Mouse (Mus musculus): ENCODE measurements around the gene Mllt3.

The Mllt3 gene

DNA sequence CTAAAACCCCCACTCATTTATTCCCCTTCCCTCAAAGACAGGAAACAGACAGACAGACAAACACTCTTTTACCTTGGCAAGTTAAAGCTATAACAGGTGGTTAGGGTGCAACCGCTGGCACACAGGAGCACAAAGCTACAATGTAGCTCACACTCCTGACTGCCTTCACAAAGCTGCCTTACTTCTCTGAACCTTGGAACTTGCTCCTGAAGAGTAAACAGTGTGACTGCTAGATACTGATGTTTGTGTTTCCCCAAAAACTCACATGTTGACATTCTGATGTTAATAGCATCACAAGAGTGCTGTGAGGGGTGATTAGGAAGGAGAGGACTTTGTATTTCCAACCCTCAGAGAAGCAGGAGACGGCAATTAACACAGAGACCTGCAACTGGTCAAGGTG lies 151.6 kb downstream of the Mllt3 start:
- no peak for DNase-seq (ENCODE audit: low read depth, low spot score)

DNA sequence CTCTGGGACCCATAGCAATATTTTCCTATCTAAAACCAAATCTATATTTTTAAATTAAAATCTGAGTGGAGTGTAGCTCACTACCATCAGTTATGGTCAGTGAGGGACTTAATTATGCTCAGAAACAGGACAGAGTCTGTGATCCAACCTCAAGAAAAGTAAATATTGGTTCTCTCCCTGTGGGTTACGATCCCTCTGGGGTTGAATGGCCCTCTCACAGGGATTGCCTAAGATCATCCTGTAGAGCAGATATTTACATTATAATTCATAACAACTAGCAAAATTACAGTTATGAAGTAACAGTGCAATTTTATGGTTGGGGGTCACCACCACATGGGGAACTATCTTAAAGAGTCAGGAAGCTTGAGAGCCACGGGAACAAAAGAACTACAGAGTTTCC lies 152.9 kb downstream of the Mllt3 start:
- DNase-seq (ENCODE audit: low read depth, low spot score) = no peak

DNA sequence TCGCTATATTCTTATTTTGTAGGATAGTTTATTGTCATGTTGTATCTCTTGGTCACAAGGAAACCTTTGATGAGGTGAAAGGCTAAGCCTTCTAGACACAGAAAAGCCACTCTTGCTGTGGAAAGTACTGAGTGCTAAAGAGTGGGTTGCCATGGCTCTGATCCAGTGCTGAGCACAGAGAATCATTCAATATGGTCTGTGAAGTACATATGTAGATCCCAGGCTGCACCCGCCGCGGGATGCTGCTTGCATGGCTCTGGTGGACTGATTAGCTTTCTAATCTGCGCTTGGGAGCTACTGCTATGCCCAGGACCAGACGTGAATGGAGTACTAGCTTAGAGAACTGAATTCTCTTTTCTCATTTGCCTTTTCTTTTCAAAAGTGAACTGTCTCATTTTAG lies 154.5 kb downstream of the Mllt3 start:
- DNase-seq (ENCODE audit: low read depth, low spot score) = no peak

DNA sequence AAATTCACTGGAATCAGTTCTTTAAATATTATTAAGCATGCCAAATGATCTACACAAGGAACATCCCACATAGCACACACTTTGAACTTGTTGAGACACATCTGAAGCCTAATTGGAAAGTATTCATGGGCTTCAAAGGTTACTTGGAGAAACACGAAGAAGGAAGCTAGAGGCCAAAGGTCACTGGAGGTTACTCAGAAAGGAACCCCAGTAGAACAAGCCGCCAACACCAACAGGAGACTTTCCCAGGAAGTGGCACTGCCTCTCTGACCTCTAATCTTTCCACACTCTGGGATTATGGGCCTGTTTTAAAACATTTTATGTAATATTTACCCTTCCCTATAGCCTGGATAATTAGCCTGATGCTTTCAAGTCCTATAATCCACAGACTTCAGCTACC lies 162.6 kb downstream of the Mllt3 start:
- DNase-seq (ENCODE audit: low read depth, low spot score) = no peak

DNA sequence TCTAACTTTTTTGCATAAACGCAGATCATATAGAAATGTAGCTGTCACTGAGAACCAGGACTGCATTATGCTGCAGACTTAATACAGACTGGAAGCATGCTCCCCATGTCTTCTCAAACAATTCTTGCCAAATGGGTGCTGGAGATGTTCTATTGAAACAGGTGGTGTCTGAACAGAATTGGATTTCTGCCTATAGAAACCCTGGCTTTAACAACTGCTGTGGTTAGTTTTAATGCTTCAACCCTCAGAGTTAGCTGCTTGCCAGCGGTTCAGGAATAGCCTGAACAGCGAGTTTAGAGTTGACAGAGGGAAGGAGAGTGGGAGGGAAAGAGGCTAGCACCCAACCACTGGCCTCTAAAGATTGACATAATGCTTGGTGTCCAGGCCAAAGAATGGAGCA lies 166.6 kb downstream of the Mllt3 start:
- no peak for DNase-seq (ENCODE audit: low read depth, low spot score)

DNA sequence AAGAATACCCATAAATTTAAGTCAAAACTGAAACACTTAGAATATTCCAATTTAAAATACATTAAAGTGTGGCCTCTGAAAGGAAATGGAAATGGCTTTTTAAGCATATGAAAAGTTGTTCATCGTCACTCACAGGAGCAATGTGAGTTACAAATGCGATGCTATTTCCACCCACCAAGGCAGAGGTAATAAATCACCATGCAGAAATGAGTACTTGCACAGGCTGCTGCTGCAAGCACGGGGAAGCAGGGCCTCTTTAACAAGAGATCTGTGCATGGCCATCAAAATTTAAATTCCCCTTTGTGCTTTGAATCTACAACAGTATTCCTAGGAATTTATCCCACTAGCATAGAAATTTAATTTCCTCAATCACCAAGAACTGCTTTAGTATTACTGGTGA lies 167.3 kb downstream of the Mllt3 start:
- no peak for DNase-seq (ENCODE audit: low read depth, low spot score)

DNA sequence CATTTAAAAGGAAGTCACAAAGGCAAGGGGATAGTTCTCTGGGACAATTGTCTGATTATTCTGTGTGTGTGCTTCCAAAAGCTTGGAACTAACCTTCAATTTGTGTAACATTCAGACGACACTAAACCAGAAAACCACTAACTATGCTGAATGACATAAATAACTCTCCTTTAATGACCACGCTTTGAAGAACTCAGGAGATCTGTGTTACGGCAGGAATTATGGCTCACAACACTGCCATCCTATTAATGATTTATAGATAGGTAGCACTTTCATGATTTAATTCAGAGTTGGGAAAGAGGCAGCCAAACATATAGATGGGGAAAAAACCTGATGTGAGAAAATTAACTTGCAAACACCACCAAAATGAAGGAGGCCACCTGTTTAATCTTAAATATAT lies 168.1 kb downstream of the Mllt3 start:
- no peak for DNase-seq (ENCODE audit: low read depth, low spot score)

DNA sequence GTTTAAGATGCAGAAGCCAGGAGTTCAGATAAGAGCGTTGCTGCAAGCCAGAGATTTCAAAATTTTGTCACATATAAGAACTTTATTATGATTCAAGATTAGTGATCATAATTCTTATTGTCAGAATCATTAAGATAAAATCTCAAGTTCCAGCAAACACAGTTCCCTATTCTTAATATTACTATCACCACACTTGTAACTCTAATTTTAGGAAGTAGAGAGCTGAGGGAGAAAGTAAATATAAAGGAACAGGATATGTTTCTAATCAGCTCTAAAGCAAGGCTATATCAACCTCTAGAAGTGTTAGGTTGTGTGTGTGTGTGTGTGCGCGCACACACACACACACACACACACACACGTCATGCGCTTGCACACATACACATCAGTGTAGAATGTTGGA lies 170.0 kb downstream of the Mllt3 start:
- DNase-seq (ENCODE audit: low read depth, low spot score) = no peak

DNA sequence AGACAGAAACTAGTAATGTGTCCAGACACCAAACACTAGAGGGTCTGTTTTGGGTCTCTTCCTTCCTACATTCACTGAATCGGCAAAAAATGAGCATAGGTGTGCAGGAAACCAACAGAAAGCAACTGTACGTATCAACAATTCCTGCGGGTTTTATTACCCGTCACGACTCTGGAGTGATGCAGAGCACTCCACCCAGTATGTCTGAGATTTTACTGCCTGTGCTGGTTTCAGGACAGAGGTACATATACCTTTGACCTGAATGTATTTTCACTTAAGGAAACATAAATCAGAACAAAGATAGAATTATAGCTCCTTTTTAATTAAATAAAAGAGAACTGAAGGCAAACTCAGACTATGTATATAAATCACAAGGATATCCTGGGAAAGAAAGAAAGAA lies 172.4 kb downstream of the Mllt3 start:
- no peak for DNase-seq (ENCODE audit: low read depth, low spot score)

DNA sequence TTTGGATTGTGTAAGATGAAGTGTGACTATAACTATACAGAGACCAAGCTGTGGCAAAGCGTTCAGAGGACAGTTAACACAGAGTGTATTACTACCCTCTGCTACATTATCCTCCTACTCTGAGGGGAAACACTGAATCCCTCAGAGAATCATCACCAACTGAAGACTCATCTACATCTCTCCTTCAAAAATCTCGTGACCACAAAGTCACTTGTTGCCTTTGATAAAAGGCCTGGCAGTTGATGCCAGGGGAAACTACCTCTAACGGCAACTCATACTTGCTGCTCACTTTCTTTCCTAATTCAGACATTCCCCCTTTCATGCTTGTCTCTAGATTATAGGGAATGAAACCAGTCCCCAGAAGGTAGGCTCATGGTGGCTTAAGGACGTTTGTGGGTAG lies 174.0 kb downstream of the Mllt3 start:
- no peak for DNase-seq (ENCODE audit: low read depth, low spot score)

DNA sequence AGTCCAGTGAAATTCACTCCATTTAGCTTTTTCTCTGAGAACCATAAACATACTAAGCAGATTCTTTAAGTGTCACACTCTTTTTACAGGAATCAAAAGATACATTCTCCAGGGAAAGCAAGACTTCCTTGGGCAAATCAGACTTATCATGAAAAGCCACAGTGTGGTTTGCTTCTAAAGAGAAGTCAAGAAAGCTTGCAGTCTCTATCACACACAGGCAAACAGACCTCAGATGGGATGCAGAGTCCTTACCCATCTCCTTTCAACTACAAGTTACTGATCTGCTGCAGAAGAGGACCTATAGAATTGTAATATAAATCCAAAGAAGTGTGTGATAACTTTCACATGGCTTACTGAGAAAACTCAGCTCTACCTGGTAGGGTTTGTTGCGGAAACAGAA lies 175.2 kb downstream of the Mllt3 start:
- no peak for DNase-seq (ENCODE audit: low read depth, low spot score)

DNA sequence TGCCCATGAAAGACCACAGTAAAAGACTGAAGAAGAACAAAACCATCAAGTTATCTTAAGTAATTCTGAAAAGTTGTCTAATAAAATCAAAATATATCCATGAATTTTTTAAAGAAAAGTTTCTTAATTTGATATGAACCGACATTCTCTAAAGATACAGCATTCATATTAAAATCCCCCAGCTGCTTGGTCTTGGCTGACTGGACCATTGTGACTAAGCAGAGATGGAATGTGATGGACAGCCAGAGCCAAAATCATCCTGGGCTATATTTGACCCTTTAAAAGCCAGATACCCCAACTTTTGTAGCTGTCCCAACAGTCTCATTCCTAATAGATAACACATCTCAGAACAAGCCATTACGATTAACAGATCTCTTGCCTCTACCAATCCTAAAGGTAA lies 180.7 kb downstream of the Mllt3 start:
- DNase-seq (ENCODE audit: low read depth, low spot score) = no peak

DNA sequence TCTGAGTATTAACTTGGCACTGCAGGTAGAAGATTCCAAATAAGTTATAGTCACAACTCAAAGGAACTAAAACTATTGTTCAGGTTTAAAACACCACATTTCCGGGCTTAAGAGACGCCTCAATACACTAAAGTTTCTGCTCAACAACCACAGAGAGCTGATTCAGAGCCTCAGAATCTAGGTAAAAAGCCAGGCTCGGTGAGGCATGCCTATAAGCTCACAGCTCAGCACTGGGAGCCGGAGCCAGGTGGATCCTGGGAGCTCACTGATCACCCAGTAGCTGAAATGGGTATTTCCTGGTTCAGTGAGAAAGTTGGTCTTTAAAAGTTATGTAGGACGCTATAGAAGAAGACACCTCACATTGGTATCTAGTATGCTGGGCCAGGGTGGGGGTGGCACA lies 183.1 kb downstream of the Mllt3 start:
- no peak for DNase-seq (ENCODE audit: low read depth, low spot score)

DNA sequence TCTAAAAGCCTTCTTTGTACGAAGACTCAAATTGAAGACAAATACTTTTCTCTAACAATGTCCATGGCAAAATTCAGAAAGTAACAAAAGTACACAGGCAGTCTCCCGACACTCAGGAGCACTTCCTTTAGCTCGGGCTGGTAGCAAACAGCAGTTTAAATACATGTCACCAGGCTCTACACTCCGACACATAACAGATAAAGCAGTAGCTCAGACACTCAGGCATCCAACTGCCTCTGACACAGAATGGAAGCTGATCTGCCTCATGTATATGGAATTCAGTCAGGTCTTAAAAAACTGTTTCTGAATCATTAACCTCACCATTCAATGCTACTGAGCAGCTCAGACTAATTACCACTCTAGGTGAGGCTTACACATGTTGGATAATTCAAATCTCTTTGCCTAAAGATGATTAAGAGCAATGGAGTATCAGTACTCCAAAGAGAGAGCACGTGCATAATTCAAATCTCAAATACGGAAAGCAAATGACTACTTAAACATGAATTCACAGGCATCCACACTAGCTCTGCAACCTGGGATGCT lies 188.4 kb downstream of the Mllt3 start:
- DNase-seq (ENCODE audit: low read depth, low spot score) = no peak

DNA sequence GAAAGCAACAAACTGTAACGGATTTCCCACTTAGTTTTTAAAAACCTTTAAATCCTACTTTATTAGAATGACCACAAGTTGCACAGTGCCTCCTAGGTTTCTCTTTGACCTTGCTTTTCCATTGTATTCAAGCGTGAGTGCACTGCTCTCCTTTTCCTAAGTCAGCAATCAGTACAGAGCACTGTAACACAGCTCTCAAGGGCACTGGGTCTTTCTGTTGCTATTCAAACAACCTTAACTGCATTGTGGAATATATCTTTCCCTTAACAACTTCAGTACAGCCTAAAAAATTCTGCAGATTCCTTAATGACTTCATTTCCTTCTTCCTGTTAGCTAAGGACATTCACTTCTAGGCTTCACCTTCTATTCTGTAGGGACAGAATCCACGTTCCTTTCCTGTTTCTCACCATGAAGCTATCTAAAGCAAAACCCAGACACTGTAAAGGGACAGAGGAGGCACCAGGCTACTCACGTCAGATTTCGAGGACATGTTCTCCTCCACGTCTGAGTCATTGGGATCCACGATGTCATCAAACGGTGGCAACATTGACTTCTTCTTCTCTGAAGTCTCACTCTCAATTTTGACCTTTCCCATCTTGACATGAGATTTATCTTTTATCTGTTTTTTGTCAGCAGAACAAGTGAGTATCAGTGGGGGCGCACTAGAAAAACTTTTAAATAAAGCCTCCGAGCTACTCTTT lies 192.8 kb downstream of the Mllt3 start:
- DNase-seq (ENCODE audit: low read depth, low spot score) = no peak

DNA sequence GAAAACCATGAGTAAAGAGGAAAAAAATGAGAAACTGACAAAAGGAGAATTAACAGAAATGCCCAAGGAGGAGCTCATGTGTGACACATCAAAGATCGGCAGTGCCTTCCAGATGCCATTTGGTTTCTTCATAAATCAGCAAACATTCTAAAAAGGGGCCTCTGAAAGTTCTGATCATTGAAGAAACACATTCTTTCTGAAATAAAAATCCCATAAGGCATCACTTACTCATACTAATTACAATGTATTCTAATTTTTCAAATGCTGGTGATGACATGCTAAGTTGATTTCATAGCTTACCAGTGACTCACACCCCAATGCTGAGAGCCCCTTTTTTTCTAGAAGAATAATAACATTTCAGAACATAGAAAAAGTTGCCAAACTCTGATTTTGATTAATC lies 194.4 kb downstream of the Mllt3 start:
- DNase-seq (ENCODE audit: low read depth, low spot score) = no peak

DNA sequence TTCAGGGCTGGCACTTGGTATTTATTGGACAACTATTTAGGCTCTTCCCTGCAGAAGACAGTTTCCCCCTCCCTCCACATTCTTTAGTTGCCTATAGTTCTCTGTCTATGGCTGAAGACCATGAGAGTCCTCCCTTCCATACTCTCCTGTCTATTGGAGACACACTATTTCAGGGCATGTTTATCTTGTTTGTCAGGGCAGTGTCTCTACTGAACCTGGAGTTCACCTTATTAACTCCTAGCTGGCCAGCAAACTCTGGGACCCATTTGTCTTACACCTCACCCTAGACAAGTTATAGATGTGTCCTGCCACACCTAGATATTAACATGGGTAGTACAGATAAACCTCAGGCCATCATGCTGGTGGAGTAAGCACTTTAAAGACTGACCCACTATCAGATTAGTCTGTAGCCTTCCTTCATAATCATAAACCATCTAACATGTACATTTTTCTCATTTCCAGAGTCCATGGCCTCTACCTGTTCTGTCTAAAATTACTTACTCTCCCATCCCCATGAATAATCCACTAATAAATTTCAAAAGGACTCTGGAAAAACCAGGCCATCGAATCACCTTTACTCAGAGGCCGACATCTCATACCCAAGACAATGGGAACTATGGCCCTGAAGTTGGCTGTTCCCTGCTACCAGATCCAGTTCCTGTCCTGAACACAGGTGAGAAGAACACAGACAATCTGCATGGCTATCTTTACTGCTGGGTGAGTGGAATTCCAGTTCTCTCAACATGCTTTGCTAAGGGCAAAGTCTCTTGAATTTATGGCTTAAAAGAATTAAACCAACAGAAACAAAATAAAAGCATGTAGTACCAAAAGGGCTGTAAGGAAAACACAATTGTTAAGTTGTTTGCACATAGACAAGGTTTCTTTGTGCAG lies 195.4 kb downstream of the Mllt3 start:
- DNase-seq (ENCODE audit: low read depth, low spot score) = no peak

DNA sequence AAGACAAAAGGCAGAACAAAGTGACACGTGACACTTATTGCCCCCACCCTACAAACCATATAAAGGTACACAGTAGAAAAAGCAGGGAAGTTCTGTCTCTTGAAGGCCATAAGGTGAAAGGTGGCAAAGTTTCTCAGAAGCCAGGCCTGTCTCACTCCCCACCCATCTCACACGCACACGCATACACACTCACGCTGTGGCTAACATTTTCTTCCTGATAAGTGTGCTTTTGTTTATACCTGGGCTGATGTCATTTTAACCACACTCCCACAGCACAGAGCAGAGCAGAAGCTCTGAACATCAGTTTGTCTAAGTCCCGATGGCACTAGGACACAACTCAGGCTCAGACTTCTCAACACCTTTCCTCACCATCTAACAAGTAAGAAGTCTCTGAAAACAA lies 196.9 kb downstream of the Mllt3 start:
- no peak for DNase-seq (ENCODE audit: low read depth, low spot score)

DNA sequence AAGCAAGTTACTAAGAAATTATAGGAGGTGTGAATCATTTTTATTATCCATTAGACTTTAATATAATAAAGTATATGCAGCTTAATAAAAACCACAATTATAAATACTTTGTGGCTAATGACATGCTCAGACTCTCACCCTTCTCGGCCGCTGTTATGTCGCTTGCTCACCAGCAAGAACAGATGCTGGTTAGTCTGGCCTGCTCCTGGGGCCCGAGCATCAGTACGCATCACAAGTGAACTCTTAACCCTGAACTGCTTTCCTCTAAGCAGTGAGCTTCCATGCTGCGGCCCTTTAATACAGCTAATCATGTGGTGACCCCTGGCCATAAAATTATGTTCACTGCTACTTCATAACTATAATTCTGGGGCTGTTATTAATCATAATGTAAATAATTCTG lies 198.0 kb downstream of the Mllt3 start:
- DNase-seq (ENCODE audit: low read depth, low spot score) = no peak

DNA sequence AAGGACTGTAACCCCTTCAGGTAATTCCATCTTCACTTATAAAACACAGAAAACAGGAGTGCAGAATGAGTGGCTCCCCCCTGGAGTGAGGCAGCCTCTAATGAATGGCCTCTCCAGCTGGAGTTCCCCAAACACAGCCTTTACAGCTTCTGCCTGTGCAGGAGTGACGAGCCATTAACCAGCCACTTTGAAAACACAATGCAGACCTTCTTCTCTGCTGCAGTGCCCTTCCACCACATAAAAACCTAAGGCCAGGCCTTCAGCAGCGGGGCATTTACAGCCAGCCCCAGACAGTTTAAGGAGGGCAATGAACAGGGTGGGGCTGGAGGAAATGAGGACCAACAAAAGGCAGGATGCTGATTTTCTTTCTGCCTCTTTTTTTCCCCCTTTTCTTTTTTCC lies 198.9 kb downstream of the Mllt3 start:
- DNase-seq (ENCODE audit: low read depth, low spot score) = no peak

DNA sequence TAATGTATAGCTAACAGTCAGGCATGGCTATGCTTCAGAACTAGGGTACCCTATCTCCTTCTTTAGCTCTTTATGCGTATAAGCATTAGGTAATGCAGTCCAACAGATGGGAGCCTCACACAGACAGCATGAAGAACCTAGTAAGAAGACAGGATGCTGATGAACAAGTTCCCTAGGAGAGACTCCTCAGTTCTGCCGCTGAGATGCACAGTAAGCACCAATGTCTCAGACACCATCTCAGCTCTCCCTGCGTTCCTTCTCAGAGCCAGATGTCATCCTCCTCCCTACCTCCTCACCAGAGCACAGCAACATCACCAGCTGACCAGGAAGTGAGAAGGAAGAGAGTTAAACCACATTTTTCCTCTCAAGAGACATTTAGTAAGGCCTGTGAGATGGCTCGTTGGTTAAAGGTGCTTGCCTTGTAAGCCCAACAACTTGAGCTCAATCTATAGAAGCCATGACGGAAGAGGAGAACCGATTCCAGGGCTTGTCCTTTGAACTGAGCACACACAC lies 202.3 kb downstream of the Mllt3 start:
- DNase-seq (ENCODE audit: low read depth, low spot score) = no peak

DNA sequence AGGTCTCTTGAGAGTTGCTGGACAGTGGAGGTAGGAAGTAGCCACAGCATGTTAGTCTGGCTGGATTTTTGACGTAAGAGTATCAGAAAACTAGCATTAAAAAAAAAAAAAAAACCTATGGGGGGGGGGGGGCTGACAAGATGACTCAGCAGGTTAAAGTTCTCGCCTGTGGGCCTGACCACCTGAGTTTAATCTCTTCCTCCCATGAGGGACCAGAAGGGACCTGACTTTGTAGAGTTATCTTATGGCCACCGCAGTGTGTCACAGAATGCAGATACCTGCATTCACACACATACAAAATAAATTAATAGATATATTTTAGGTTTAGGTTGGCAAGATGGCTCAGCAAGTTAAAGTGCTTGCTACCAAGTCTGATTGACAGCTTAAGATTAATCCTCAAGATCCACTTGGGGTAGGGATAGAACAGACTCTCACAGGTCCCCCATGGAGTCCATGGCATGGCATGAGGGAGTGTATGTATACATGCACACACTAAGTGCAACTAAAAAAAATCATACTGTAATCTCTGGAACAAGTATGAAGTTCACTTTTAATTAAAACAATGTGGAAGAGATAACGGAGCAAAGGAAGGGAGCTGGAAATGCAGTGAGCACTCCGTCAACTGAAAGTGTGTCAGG lies 203.6 kb downstream of the Mllt3 start:
- DNase-seq (ENCODE audit: low read depth, low spot score) = no peak

Data from brain, embryonic 18.5 days (tissue).